Mouse (Mus musculus) adrenal gland, postnatal 14 days (tissue): ENCODE results near the gene Atp6v0e2. TPM values are rescaled to one million over a fixed set of nuclear protein-coding genes. Genes with fewer than 3 reads are reported as not detected.
A peak's percentile ranks its signal among the peaks of the same experiment; 100 is the strongest.
"Not testable (repeated sequence)": the region's sequence is repeated elsewhere in the genome, so short reads cannot be mapped to it uniquely, and the experiment has no call there.

Experiments used
- DNase-seq: peaks from one replicate; pipeline ENCODE4 v3.0.0; 2021; ENCODE audit warnings: mixed read lengths
- long read RNA-seq, 2 experiments: library from polyadenylated mRNA; stranded (forward); transcript quantifications; one replicate each; pipeline ENCODE4 v2.0.0; 2021
- total RNA-seq: library from RNA; stranded (reverse); gene quantifications from 2 replicates; pipeline ENCODE4 v1.2.3, GENCODE M21; 2021

Gene Atp6v0e2
- 41.8 and 45.7 TPM in 2 replicates for total RNA-seq
- long read RNA-seq, experiment 1, transcript Atp6v0e2-201 (4 exons, 1,789 nt): major isoform, 69 of 77 reads
- long read RNA-seq, experiment 1, partial matches to known transcripts: 1 of 77 reads
- long read RNA-seq, experiment 1, other reads (novel, unspliced or antisense): 5 of 77 reads
- long read RNA-seq, experiment 2, transcript Atp6v0e2-201 (4 exons, 1,789 nt): major isoform, 44 of 53 reads
- long read RNA-seq, experiment 2, partial matches to known transcripts: 9 of 53 reads
- long read RNA-seq, experiment 2, other reads (novel, unspliced or antisense): 0 of 53 reads

DNA sequence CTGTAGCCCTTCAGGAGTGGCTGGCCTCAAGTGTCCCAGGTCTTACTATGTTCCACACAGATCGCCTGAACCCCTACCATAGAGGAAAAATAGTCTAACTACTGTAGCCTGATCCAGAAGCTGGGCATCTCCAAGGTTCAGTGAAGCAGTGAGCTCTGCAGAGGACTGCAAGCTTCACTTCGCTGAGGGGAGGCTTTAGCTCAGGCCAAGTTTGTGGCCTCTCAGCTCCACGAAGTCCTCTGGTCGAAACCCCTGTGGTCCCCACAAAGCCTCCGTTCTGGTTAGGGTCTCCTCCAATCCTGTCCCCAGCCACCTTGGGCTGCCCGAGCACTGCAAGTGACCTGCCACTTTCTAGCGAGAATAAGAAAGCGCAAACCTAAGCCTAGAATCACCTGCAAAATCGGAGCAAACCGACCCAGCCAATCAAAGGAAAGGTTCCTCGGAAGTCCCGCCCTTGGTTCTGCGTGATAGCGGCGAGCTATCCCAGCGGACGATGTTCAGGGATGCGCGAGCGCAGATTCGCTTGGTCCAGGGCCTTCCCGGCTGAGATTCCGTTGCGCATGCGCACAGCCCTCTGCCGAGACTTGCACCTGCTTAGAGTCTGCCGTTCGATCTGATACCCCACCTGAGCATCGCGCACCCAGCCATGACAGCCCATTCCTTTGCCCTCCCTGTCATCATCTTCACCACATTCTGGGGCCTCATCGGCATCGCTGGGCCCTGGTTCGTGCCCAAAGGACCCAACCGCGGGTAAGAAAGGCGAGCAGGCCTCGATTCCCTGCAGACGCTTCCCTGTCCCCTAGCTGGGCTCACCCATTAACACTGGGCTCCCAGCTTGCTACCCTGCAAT lies at the start of gene Atp6v0e2:
Gene Atp6v0e2, plus strand, starts transcription at position 511 of the 850 bp plus-strand sequence.
- DNase-seq: peak; percentile 91

DNA sequence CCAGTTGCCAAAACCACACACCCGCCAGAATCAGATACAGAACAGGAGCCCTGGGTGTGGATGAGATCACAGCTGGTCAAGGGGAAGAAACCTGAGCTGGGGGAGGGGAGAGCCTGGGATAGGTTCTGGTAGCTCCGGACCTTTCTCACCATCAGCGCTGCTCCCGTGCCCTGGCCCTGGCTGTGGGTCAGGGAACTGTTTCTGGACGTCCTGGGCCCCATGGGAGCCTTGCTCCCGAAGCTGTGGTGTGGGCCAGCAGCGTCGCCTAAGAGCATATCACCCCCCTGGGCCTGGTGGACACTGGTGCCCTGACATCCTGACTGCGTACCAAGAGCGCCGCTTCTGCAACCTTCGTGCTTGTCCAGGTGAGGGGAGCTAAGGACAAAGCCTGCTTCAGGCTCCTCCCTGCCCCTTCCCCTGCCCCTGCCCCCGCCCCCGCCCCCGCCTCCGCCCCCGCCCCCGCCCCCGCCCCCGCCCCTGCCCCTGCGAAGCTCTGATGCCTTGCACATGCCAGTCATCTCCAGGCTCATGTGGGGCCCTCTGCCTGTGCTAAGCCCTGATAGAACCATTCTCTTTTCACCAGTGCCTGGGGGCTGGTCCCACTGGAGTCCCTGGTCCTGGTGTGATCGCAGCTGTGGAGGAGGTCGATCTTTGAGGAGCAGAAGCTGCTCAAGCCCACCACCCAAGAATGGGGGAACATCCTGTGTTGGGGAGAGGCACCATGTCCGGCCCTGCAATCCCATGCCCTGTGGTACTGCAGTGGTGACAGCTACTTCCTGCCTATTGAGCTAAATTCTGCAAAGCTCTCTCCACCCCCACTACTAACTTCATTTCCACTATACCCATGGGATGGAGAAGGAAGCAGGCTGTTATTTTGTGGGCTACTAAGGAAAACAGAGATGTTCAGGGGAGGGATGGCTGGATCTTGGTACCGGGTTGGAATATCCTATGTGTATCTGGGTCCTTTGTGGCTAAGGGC lies 49.4 kb upstream of the Atp6v0e2 start:
- DNase-seq: peak; percentile 65

DNA sequence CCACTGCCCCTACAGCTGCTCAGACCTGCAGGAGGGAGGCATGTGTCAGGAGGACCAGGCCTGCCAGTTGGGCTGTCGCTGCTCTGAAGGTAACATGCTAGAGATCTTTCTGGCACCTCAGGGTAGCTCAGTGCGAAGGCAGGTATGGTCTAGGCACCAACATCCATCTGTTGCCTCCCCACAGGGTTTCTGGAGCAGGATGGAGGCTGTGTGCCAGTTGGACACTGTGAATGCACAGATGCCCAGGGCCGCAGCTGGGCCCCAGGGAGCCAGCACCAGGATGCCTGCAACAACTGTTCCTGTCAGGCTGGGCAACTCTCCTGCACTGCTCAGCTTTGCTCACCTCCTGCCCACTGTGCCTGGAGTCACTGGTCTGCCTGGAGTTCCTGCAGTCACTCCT lies 47.7 kb upstream of the Atp6v0e2 start:
- DNase-seq: peak; percentile 32

DNA sequence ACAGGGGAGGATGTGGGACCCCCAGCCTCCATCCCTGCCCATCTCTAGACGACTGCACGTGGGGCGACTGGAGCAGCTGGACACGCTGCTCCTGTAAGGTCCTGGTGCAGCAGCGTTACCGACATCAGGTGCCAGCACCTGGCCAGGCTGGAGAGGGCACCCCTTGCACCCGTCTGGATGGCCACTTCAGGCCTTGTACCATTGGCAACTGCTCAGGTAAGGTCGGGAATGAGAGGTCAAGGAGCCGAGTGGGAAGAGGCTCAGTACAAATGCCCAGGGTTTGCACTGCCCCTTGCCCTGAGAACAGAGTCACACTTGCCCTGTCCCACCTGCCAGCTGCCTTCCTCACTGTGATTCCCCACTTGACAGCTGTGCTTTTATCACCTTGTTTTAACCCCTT lies 46.1 kb upstream of the Atp6v0e2 start:
- DNase-seq: no peak

DNA sequence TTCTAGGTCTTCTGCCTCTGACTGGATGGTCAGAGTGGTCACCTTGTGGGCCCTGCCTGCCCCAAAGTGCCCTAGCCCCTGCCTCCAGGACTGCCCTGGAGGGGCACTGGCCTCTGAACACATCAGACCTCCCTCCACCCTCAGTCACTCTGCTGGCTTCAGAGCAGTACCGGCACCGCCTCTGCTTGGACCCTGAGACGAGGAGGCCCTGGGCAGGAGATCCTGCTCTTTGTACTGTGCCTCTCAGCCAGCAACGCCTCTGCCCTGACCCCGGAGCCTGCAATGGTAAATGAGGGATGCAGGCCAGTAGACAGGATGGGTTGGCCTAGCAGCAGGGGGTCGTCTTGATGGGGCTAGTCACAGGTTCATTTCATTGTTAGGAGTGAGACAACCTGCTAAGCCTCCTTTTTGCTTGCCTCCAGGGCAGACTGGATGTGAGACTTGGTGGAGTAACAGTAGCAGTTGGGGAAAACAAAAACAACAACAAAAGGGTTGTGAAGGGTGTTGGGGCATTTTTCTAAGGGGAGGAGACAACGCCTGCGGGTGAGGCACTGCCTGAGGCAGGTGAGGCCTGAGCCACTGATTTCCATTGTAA lies 44.2 kb upstream of the Atp6v0e2 start:
- no peak for DNase-seq

DNA sequence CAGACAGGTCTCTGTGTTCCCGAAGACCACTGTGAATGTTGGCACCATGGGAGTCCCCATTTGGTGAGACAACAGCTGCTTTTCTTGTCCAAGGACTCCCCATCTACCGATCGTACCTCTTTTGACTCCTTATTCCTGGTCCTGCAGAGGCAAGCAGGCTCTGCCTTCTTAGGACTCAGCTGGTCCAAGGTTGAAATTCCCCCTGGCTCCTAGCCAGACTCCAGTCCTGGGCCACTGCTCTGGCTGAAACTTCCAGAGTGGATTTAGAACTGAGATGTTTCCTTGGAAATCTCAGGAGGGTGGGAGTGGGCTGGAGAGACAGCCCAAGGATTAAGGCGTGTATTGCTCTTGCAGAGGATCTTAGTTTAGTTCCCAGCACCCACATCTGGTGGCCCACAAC lies 39.9 kb upstream of the Atp6v0e2 start:
- DNase-seq: peak; percentile 33

DNA sequence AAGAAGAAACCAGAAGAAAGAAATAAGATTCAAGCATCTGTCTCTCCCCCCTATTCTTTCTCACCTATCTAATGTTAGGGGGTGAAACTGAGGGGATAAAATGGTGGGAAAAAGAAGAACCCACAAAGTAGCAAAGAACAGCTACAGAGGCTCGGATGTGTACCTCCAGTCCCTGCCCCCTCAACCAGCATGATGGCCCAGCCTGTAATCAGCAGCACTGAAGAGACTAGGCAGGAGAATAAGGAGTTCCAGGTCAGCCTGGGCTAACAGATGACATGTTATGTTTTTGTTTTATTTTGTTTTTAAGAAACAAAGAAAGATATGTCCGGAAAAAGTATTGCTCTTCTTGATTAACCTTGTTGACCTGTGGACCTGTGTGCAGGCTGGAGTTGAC lies 33.6 kb upstream of the Atp6v0e2 start:
- DNase-seq: no peak

DNA sequence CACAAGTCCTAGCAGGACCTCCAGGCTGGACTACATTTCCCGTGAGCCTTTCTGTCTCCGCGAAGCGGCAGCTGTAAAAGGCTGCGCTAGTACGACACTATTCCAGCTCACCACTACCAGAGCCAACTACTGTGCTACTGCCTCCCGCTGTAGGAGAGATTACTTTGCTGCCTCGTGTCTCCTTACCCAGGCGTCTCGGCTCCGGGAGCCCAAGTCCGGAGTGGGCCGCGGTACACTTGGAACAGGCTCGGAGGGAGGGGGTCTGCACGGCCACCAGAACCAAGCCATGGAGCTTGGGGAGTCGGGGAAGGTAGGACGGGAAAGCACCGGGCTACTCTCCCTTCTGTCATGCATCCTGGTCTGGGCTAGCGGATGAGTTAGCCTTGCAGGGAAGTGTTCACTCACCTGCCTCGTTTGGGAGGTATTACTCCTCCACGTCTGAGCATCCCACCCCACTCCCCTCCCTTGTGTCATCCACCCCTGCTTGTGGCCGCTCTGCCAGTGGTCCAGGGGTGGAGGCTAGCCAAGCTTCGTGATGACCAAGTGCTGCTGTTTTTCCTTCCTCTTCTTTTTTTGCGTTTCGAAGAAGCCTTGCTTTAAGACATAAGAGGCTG lies 33.1 kb upstream of the Atp6v0e2 start:
- peak; percentile 88 for DNase-seq

DNA sequence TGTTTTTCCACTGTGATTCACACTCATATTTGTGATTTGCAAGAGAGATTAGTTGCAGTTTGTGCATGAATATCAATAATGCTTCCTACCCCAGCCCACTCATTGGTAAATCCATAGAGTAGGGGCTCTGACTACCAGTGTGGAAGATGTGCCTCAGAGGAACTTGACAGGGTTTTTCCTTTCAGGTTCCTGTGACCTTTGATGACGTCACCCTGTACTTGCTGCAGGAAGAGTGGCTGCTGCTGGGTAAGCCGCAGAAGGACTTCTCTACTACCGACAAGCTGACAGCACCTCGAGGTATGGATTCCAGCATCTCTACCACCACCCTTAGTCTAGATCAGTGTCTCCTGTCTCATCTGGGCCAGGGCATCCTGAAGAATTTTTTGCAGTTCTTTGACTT lies 29.3 kb upstream of the Atp6v0e2 start:
- DNase-seq: no peak

DNA sequence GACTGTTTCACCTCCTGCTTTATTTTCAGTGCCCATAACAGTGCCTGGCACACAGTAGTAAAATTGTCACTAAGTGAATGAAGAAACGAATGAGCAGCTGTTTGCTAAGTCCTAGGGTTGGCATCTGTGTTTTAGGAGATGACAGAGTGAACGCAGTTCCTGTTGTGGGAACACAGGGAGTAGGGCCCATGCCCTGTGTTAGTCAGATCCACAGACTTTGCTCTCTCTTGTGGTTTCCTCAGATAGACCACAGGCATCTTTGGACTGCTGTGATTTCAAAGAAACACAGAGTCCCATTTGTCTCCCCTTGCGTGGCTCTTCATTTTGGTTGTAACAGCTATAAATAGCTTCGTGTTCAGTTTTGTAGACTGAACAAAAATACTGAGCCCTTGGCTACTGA lies 27.0 kb upstream of the Atp6v0e2 start:
- DNase-seq: no peak

DNA sequence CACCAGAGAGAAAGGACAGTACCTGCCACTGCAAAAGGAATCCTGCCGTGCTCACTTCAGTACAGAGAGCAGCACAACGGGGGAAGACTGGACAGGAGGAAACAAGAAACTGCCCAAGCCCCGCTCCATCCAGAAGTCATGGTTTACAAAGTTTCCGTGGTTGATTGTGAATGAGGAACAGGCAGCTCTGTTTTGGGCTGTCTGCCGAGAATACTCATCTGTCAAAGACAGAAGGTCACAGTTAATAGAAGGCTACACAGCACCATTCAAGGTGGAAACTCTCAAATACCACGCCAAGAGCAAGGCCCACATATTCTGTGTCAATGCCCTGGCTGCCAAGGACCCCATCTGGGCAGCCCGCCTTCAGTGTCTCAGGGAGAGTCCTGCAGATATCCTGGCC lies 25.6 kb upstream of the Atp6v0e2 start:
- DNase-seq: peak; percentile 64

DNA sequence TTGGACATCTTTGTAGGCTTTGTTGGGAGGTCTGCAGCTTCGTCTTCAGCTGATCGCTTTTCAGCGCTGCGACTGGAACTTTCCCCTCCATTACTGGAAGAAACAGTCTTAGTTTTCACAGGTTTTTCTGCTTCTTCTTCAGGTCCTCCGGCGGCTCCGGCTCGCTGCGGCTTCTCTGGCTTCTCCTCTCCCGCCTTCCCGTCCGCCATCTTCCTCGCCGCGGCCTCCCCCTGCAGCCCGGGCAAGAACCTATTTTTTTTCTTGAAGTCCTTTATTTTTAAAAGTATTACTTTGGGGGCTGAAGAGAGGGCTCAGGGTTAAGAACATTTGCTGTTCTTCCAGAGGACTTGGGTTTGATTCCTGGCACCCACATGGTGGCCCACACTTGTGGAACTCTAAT lies 12.5 kb upstream of the Atp6v0e2 start:
- not testable (repeated sequence) for DNase-seq

DNA sequence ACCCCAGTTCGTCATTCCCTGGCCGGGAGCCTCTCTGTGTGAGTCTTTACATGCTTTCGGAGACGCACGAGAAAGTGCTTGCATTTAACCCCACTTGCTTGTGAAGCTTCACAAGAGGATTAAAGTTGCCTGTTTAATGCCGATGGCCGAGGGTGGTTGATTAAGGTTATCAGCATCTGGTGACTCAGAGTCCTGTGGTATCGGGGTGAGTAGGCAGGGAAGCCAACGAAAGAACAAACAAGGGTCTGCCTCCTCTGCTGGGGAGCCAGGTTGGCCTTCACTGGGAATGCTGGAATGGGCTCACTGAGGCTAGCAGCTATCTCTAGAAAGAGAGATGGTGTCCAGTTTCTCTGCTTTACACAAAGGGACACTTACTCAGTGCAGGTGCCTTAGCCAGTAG lies 9.5 kb upstream of the Atp6v0e2 start:
- DNase-seq: peak; percentile 9

DNA sequence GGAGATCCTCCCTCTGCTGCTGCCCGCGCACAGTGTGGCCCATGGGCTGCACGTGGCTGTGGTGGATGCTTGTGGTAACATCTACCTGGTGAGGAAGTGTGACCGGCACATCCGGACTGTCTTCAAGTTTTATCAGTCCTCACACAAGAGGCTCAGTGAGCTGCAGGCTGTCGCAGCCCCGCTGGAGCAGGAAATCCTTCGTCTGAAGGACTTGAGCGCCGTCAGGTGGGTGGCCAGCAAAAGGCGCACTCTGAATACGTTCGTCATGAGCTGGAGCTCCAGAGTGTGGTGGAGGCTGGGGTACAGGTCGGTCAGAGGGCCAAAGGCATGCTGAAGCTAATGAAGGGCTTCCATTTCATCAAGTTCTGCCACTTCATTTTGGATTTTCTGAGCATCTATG lies 8.2 kb upstream of the Atp6v0e2 start:
- no peak for DNase-seq

DNA sequence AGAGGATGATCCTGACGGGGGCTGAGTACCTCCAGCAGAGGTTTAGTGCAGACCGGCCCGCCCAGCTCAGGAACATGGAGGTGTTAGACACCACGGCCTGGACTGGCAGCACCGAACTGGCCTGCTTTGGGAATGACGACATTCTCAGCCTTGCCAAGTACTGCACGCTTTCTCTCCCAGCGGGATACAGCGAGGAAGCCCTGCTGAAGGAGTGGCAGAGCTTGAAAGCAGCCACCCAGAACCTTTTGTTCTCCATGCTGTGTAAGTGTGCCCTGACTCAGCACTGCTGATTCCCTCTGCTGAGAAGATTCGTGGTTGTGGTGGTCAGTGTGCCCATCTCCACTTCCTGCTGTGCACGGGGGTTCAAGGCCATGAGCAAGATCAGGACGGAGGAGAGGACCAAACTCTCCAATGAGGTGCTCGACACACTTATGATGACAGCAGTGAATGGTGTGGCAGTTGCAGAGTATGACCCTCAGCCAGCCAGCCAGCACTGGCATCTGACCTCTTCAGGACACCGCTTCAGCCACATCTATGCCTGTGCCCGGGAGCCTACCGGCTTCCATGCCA lies 7.5 kb upstream of the Atp6v0e2 start:
- DNase-seq: peak; percentile 42

DNA sequence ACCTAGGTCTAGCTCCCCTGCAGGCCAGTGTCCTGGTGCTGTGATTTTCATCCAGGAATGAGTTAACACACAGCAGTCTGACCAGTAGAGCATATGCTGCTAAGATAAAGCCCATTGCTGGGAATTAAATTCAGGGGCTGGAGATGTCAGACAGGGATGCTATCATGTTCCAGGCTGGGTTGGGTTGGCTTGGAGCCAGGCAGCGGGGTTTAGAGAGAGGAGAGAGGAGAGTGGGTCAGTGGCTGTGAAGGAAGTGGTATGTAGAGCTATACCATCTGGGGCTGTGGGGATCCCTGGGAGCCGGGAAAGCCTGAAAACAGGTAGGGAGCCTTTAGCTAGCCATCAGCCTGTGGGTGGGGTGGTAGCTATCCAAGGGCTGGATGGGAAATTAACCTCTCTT lies 6.6 kb upstream of the Atp6v0e2 start:
- peak; percentile 12 for DNase-seq

DNA sequence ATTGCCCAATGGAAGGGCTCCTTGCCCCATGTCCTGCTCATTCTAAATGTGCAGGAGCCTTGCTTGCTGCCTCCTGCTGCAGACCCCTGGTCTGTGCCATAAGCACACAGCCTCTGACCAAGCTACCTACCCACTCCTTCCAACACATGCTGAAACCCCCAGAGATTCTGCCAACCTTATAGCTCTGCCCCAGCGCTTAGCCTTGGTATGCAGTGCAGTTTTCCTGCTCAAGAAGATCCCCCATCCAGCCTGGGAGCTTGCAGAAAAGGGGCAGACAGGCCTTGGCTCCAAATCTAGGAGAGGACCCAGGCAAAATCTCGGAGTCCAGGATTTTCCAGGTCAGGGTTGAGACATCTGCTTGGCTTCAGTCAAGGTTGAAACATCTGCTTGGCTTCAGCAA lies 3.9 kb upstream of the Atp6v0e2 start:
- no peak for DNase-seq

DNA sequence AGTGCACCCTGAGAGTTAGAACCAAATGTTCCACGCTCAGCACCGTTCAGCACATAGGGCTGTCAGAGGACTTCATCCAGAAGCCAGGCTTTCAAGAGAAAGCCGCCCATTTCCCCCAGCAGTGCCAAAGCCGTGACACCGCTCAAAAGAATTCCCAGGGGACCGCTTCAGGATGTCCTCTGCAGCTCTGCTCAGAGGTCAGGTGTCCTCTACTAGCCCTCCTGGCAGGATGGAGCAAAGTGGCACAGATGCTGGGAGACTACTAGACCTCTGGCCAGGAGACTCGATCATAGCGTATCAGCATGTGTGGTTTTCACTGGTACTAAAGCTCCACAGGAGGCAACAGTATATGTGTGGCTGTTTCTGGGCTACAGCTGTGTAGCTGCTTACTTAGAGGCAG lies 2.5 kb upstream of the Atp6v0e2 start:
- DNase-seq: peak; percentile 35

DNA sequence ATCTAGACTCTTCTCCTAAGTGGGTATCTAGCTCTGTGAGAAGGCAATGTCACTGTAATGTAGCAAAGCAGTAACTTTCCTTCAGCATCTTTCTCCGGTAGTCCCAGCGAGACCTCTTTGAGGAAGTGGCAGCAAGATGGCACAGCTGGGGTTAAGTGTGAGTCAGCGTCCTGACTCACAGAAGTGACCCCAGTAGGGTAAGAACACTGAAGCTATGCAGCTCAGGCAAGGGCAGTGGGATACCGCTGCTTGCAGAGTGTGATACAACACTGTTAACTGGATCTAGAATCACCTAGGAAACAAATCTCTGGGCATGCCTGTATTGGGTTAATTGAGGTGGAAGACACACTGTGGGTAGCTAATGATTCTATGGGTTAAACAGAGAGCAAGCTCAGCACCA lies 1.3 kb upstream of the Atp6v0e2 start:
- no peak for DNase-seq

DNA sequence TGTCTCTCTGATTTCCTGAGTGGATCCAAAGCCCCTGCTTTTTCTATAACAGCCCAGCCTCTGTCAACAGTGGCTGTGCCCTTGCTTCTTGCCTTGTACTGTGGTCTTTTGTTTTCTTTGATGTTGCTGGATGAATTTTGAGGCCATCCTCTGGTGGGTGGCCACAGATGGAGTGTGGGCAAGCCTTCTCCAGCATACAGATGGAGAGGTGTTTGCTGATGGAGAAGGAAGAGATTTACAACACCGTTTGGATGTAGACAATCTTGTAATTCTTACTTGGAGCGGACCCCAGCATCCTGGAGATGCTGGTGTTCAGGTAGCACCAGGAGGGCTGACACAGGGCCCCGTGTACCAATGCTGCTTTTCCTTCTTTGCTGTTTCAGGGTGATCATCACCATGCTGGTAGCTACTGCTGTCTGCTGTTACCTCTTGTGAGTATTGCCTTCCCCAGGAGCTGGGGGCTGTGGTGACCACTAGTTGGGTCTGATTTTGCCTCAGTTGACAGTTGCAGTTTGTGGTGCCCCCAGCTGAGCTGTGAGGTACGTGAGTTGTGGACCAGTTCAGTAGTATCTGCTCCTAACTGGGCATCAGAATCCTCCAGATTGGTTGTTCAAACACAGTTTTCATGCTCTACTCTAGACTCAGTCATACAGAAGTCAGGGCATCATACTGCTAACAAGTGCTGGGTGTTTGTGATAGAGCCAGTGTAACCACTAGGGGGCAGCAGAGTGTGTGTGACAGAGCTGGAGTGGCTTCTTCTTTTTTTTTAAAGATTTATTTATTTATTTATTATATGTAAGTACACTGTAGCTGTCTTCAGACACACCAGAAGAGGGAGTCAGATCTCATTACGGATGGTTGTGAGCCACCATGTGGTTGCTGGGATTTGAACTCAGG lies 1.7 kb downstream of the Atp6v0e2 start:
- DNase-seq: peak; percentile 92
